Mouse (Mus musculus) C3H10T1/2 (cell line): Measurements from ENCODE around the gene Slc35a2. TPM values are rescaled to one million over a fixed set of nuclear protein-coding genes. Genes with fewer than 3 reads are reported as not detected.

Source experiments
- polyA plus RNA-seq, 2 experiments: library from polyadenylated mRNA; unstranded; fragments of >200 nt; fragmentation: generic; extraction: Trizol; gene quantifications; one replicate each; pipeline ENCODE4 v1.2.1; 2012; ENCODE audit warnings: missing spikeins in 2 of 2

The Slc35a2 gene
- polyA plus RNA-seq: 10 to 100 TPM; 14.0 to 50.6 TPM

GRCm38 (mm10) chrX:7883841-7884567, at the start of gene Slc35a2:
Slc35a2 (plus strand) TSS chrX:7884028.

GRCm38 (mm10) chrX:7841163-7842162, 42.4 kb upstream of the Slc35a2 start, which contains the start of gene Otud5:
Otud5 (plus strand) TSS chrX:7841364.

DNA sequence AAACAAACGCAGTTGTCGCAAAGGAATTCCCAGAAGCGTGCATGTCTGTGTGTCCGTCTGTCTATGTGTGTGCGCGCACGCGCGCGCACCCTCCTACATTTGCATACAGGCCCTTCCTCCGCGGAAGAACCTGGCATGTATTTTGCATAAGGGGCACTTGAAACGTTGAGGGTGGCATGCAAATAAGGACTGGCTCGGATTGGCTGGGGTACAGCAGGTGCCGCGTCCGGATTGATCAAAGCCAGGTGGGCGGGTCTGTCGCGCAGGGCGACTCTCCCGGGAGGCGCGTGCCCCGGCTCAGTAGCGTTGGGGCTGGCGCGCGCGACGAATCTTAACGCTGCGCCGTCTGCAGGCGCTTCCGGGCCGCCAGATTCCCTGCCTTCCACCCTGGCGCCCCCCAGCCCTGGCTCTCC, 5.8 kb upstream of the Slc35a2 start, which contains the start of gene Pim2:
TSS of gene Pim2 (plus strand) at position 256 of the 413 bp plus-strand sequence.

GRCm38 (mm10) chrX:7898880-7899874, 15.3 kb downstream of the Slc35a2 start, which contains the start of the genes Pqbp1 and Timm17b:
Pqbp1 (minus strand) TSS chrX:7899269.
Timm17b (plus strand) TSS chrX:7899357.

GRCm38 (mm10) chrX:7907735-7908134, 23.9 kb downstream of the Slc35a2 start, which contains the start of gene Gm10491:
Gm10491 (minus strand) TSS chrX:7907835.

DNA sequence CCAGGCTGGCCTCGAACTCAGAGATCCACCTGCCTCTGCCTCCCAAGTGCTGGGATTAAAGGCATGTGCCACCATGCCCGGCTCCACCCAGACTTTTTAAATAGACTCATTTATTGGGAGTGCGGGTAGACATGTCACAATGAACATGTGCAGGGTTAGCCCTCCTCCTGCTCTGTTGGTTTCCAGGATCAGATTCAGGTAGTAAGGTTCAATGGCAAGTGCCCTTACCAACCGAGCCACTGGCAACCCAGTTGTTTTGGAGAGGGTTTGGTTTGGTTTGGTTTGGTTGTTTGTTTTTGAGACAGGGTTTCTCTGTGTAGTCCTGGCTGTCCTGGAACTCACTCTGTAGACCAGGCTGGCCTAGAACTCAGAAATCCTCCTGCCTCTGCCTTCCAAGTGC, 25.4 kb downstream of the Slc35a2 start, which contains the start of gene Gm10490:
TSS of gene Gm10490 (plus strand) at position 301 of the 400 bp plus-strand sequence.

DNA sequence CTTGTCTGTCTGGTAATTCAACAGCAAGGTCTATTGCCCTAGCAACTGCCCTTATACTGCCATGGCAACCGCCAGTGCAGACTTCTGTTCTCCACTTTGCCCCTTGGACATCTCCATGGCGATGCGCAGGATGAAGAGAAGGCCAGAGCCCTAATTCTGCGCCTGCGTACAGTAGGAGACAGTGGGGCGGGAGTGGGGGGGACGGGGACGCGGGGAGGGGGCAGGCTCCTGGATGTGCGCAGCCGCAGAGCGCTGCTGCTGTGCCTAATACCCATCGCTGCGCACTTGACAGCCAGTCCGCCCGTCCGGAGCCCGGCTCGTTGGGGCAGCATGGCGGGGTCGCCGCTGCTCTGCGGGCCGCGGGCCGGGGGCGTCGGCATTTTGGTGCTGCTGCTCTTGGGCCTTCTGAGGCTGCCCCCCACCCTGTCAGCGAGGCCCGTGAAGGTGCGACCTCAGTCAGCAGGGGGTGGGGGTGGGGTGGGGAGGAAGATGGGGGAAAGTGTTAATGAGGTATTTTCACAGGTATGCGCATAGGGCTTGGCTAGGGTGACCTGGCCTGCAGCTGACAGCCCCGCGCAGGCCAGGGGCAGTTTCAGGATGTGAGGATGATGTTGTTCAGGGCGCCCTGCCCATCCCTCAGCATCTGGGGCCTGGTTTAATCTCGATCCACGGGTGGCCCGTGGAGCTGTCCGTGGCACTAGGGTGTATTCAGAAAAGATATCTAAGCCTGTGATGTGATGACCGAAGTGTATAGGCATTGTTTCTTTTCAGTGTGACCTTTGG, 36.0 kb downstream of the Slc35a2 start, which contains the start of gene Pcsk1n:
TSS of gene Pcsk1n (plus strand) at position 222 of the 783 bp plus-strand sequence.

DNA sequence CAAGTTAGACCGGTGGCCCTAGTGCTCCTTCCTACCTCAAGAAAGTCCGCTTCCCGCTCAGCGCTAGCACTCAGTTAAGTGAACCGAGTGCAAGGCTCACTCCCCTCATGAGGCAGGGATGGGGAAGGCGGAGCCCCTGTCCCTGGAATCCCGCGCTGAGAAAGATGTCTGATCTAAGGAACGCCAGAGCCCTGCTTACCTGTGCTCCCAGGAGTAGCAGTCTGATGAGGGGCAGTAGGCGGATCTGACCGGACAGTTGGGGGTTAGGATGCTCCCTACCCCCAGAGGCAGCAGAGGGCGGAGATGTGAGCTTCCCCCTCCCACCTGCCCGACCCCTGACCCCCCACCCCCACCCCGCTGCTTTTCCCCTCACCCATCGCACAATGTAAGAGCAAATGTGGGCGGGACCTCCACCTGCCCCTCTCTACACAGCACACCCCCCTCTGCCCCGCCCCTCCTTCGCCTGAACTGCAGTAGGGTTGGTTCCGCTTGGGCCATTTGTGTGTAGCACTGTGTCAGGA, 44.5 kb downstream of the Slc35a2 start, which contains the start of gene Eras:
TSS of gene Eras (minus strand) at position 338 of the 521 bp plus-strand sequence.

Other genes starting within 250 kb of the Slc35a2 start
- under 1 TPM; 0.22 to 0.81 TPM for gene Syp, start 245.6 kb upstream of the Slc35a2 start, polyA plus RNA-seq
- gene Prickle3, start 226.8 kb upstream of the Slc35a2 start, polyA plus RNA-seq: under 1 TPM; 0.16 to 0.66 TPM
- 100 to 1,000 TPM; 442 to 683 TPM for gene Plp2, start 212.6 kb upstream of the Slc35a2 start, polyA plus RNA-seq
- under 1 TPM; 0.01 to 0.20 TPM for gene Magix, start 202.8 kb upstream of the Slc35a2 start, polyA plus RNA-seq
- 10 to 100 TPM in 1 of 2 experiments, 1 to 10 TPM in 1; 2.5 to 11.5 TPM for gene Gpkow, start 186.9 kb upstream of the Slc35a2 start, polyA plus RNA-seq
- 10 to 100 TPM; 15.4 to 54.3 TPM for gene Wdr45, start 169.7 kb upstream of the Slc35a2 start, polyA plus RNA-seq
- under 1 TPM in 1 of 2 experiments, not detected in 1; 0.24 TPM for gene Gm45208, start 161.8 kb upstream of the Slc35a2 start, polyA plus RNA-seq
- 100 to 1,000 TPM; 113 to 154 TPM for gene Praf2, start 155.6 kb upstream of the Slc35a2 start, polyA plus RNA-seq
- gene Ccdc120, start 133.1 kb upstream of the Slc35a2 start, polyA plus RNA-seq: 1 to 10 TPM; 2.4 to 7.6 TPM
- gene Tfe3, start 121.5 kb upstream of the Slc35a2 start, polyA plus RNA-seq: 10 to 100 TPM; 32.8 to 42.6 TPM
- 10 to 100 TPM in 1 of 2 experiments, 1 to 10 TPM in 1; 5.9 to 35.2 TPM for gene Gripap1, start 94.3 kb upstream of the Slc35a2 start, polyA plus RNA-seq
- gene Kcnd1, start 61.7 kb upstream of the Slc35a2 start, polyA plus RNA-seq: 1 to 10 TPM in 1 of 2 experiments, under 1 TPM in 1; 0.34 to 4.5 TPM
- 10 to 100 TPM; 21.4 to 48.2 TPM for gene Otud5, start 42.7 kb upstream of the Slc35a2 start, polyA plus RNA-seq
- gene Pim2, start 5.8 kb upstream of the Slc35a2 start, polyA plus RNA-seq: 1 to 10 TPM in 1 of 2 experiments, under 1 TPM in 1; 0.71 to 4.9 TPM
- 100 to 1,000 TPM; 107 to 150 TPM for gene Pqbp1, start 15.2 kb downstream of the Slc35a2 start, polyA plus RNA-seq
- 100 to 1,000 TPM in 1 of 2 experiments, 10 to 100 TPM in 1; 94.4 to 138 TPM for gene Timm17b, start 15.3 kb downstream of the Slc35a2 start, polyA plus RNA-seq
- gene Gm10491, start 23.8 kb downstream of the Slc35a2 start, polyA plus RNA-seq: not detected
- gene Gm10490, start 25.5 kb downstream of the Slc35a2 start, polyA plus RNA-seq: not detected
- not detected for gene Pcsk1n, start 35.8 kb downstream of the Slc35a2 start, polyA plus RNA-seq
- gene Eras, start 44.6 kb downstream of the Slc35a2 start, polyA plus RNA-seq: not detected
- 10 to 100 TPM; 11.6 to 18.8 TPM for gene Hdac6, start 63.9 kb downstream of the Slc35a2 start, polyA plus RNA-seq
- gene Gata1, start 94.0 kb downstream of the Slc35a2 start, polyA plus RNA-seq: under 1 TPM in 1 of 2 experiments, not detected in 1; 0.05 TPM
- not detected for gene Glod5, start 134.5 kb downstream of the Slc35a2 start, polyA plus RNA-seq
- gene Suv39h1, start 190.7 kb downstream of the Slc35a2 start, polyA plus RNA-seq: 10 to 100 TPM; 22.9 to 28.6 TPM
- under 1 TPM; 0.06 to 0.17 TPM for gene Was, start 206.5 kb downstream of the Slc35a2 start, polyA plus RNA-seq
- gene Wdr13, start 248.9 kb downstream of the Slc35a2 start, polyA plus RNA-seq: 10 to 100 TPM in 1 of 2 experiments, 1 to 10 TPM in 1; 1.4 to 22.3 TPM